Mouse (Mus musculus): ENCODE data around the gene Mrps7. TPM values are rescaled to one million over a fixed set of nuclear protein-coding genes. Genes with fewer than 3 reads are reported as not detected.

The Mrps7 gene
- 23.3 and 24.4 TPM in 2 replicates for polyA plus RNA-seq (2012; rRNA removed)

DNA sequence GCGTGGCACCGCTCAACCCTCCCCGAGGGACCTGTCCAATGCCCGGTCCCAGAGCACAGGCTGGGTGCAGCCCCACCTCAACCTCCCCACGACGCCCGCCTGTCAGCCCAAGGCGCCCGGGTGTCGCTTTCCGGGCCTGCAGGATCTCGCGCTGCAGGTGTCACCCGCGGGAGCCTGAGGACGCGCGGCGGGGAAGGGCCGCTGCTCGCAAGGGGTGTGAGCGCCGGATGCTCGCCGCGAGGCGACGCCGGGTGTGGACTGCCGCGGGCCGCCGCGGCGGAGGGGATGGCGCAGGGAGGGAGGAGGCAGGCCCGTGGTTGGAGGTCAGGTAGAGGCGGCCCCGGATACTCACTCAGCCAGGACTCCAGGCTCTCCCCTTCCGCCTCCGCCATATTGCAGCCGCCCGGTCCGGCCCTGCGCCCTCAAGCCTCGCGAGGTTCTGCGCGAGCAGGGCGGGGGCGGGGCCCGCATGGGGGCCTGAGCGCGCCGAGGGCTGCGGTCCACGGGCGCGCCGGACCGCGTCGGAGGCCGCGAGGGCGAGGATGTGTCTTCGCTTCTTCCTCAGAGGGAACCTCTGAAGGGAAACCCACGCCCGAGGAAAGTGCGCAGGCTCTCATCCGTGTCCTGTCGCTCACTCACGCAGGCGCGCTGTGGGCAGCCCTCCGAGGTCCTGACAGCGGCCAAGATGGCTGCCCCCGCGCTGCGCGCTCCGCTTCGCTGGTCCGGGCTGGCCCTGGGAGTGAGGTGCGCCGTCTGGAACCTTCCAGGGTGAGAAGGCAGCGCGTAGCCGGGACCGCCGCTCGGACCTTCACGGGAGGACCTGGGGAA lies at the start of gene Mrps7, which contains the start of gene Gga3:
TSS of gene Mrps7 (plus strand) at position 450 of the 828 bp plus-strand sequence.
TSS of gene Gga3 (minus strand) at position 576 of the 828 bp plus-strand sequence.

DNA sequence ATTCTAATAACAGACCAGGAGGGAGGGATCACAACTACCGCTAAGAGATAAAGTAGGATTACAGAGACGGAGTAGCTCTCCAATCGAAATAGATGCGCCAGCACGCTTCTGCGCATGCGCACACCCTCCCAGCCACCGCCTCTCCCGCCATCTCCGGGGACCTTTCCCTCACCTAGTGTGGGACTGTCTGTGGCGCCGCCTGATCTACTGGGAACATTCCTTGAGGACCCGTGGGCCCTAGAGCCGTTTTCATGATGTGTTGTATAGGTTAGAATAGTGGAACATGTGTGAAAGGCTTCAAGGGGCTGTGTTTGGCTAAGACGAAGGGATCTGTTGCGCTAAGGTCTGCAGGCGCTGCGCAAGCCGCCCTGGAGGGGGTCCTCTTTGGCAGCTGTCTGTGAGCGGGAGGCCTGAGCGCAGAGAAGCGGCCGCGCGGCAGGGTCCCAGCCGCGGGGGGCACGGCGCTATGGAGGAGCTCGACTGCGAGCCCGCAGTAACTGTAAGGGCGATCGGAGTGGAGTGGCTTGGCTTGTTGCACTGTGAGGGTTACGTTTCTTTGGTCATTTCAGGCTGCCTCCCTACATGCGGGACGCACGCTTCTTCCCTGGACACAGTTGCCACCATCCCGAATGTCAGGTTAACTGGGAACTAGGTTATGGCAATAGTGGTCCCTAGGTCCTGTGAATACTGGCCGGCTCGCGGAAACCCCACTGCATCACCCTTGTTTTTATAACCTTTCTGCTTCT lies 39.5 kb upstream of the Mrps7 start, which contains the start of gene Nup85:
TSS of gene Nup85 (plus strand) at position 371 of the 746 bp plus-strand sequence.

DNA sequence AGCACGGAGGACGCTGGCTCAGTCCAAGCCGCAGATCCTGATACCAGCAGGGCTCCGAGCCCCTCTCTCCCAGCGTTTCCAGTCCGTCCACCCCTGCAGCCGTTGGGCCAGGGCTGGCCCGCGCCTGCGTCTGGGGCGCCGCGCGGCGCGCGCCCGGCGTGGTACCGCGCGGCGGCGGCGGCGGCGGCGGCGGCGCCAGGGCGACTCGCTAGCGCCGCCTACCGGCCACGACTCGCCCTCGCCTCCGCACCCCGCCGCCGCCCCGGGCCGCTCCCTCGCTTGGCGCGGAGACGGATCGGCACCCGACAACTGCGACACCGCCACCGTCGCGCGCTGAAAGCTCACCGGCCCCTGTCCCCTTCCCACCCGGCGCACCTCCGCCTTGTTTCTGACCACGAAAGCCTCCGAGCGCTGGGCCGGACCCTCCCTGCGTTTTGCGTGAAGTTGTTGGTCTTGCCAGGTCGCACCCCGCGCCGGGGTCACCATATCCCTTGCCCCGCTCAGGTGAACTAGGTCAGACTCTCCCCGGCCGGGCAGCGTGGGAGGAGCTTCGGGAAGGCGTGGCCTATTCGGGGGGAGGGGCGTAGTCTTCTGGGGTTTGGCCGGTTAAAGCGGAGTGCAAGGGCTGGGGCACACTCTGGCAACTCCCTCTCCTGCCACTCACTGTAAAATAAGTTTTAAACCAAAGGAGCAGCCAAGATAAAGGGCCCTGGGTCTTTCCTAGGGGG lies 8.8 kb downstream of the Mrps7 start, which contains the start of gene Mif4gd:
TSS of gene Mif4gd (minus strand) at position 560 of the 728 bp plus-strand sequence.

DNA sequence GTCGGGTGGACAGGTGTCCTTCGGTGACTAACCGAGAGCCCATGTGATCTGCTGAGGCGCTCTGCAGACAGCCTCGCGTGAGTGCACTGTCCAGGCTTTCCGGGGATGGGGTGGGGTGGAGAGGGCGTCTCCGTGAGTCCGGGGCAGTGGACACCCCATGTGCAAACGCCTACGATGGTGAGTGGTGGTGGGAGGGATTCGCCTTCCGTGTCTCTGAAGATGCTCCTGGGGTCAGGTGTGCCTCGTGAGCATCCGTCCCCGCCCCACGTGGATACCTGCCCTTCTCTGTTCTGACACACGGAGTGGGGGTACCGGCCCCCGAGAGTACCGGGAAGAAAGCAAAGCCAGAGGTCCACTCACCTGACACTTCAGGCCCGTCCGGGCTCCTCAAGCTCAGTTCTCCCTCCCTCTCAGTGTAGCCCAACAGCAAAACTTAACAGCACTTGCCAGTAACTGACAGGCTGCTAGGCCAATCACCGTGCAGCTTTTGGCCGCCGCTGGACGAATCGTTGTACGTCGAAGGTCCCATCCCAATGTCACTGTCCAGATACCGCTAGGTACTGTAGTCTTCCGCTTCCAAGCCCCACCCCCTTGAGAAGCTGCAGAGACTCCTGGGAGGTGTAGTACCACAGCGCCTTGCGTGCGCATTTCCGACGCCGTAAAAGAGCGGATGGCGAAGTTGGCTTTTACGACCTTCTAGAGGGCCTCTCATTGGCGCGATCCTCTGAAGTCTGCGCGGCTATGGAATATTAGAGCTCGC lies 24.2 kb downstream of the Mrps7 start, which contains the start of gene Slc25a19:
TSS of gene Slc25a19 (minus strand) at position 591 of the 760 bp plus-strand sequence.

Other genes starting within 250 kb of the Mrps7 start
- gene Hid1, start 236.2 kb upstream of the Mrps7 start, polyA plus RNA-seq (2012; rRNA removed), result 1.3 TPM in 2 replicates
- gene Cdr2l, start 222.0 kb upstream of the Mrps7 start, polyA plus RNA-seq (2012; rRNA removed), result 2.1 and 2.4 TPM in 2 replicates
- gene Mrpl58, start 200.2 kb upstream of the Mrps7 start, polyA plus RNA-seq (2012; rRNA removed), result 36.1 and 39.1 TPM in 2 replicates
- 331 and 347 TPM in 2 replicates for gene Atp5h, start 184.0 kb upstream of the Mrps7 start, polyA plus RNA-seq (2012; rRNA removed)
- gene Kctd2, start 183.8 kb upstream of the Mrps7 start, polyA plus RNA-seq (2012; rRNA removed), result 8.1 and 9.0 TPM in 2 replicates
- gene Trim80, start 163.4 kb upstream of the Mrps7 start, polyA plus RNA-seq (2012; rRNA removed), result 0.61 and 0.77 TPM in 2 replicates
- gene Slc16a5, start 141.5 kb upstream of the Mrps7 start, polyA plus RNA-seq (2012; rRNA removed), result 2.1 TPM in 2 replicates
- 2.9 and 3.0 TPM in 2 replicates for gene Armc7, start 128.3 kb upstream of the Mrps7 start, polyA plus RNA-seq (2012; rRNA removed)
- 24.7 and 29.0 TPM in 2 replicates for gene Nt5c, start 112.1 kb upstream of the Mrps7 start, polyA plus RNA-seq (2012; rRNA removed)
- gene Jpt1, start 89.5 kb upstream of the Mrps7 start, polyA plus RNA-seq (2012; rRNA removed), result 89.7 and 90.7 TPM in 2 replicates
- 133 and 136 TPM in 2 replicates for gene Sumo2, start 67.6 kb upstream of the Mrps7 start, polyA plus RNA-seq (2012; rRNA removed)
- gene Nup85, start 39.5 kb upstream of the Mrps7 start, polyA plus RNA-seq (2012; rRNA removed), result 52.3 and 55.6 TPM in 2 replicates
- gene Gga3, start 126 bp downstream of the Mrps7 start, polyA plus RNA-seq (2012; rRNA removed), result 6.7 and 8.1 TPM in 2 replicates
- gene Mif4gd, start 9.0 kb downstream of the Mrps7 start, polyA plus RNA-seq (2012; rRNA removed), result 35.3 and 35.9 TPM in 2 replicates
- gene Slc25a19, start 24.4 kb downstream of the Mrps7 start, polyA plus RNA-seq (2012; rRNA removed), result 7.8 and 8.4 TPM in 2 replicates
- gene Grb2, start 104.7 kb downstream of the Mrps7 start, polyA plus RNA-seq (2012; rRNA removed), result 22.1 and 25.3 TPM in 2 replicates
- gene Tmem94, start 161.5 kb downstream of the Mrps7 start, polyA plus RNA-seq (2012; rRNA removed), result 7.4 and 8.5 TPM in 2 replicates
- 4.7 and 5.5 TPM in 2 replicates for gene Caskin2, start 209.7 kb downstream of the Mrps7 start, polyA plus RNA-seq (2012; rRNA removed)
- 8.9 and 9.4 TPM in 2 replicates for gene Tsen54, start 210.8 kb downstream of the Mrps7 start, polyA plus RNA-seq (2012; rRNA removed)
- 23.6 and 26.0 TPM in 2 replicates for gene Llgl2, start 220.1 kb downstream of the Mrps7 start, polyA plus RNA-seq (2012; rRNA removed)